Mouse (Mus musculus) megakaryocyte, embryonic 14.5 days (primary cell): ENCODE data around the gene Dph1.

Experiments
- FLI1 ChIP-seq: IDR thresholded peaks from 2 replicates; pipeline ENCODE4 v1.6.1; 2012; ENCODE audit warnings: low read length, inconsistent platforms, mixed read lengths
- GATA1 ChIP-seq: IDR thresholded peaks from 3 replicates; pipeline ENCODE4 v1.6.1; 2012; ENCODE audit warnings: mixed read lengths, low read length, inconsistent platforms, borderline replicate concordance

DNA sequence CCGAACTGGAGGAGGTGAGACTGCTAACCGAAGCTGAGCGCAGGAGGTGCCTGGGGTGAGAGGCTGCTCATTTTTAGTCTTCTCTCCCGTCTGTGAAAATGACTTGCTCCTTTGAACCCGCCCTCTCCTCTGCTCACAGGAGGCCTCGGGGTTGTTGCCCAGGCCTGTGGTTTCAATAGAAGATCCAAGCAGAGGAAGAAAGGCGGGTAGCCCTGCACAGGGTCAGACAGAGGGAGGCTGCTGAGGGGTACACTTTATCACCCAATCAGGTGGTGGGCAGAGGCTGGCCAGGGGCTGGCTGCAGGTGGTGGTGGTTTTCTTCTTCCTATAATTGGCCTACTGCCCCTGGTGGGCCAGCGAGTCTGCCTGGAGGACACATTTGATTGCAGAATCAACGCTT is 13.4 kb upstream of the Dph1 start:
- TF ChIP-seq GATA1, result no peak
- no peak for TF ChIP-seq FLI1
